15 mouse cellular contexts compared by ENCODE assay signal in genomic region chr7:68408611-68409010, GRCm38 (mm10).
DNase-seq lines count a peak whose midpoint lies in the region; ATAC-seq and TF ChIP-seq lines count a peak whose summit lies in the region.
"Had no signal": no experiment of that assay in that cellular context is flagged by ENCODE, and none has a peak within 500 bp of the region (broad histone marks: within the 10 kb centered on the region; RNA-seq: fewer than 3 reads in every experiment).

No protein-coding gene starts in this region.

- 0 out of 2 replicates have a peak, but pooled peaks have one; percentile 23 for ATAC-seq in stomach, embryonic 14.5 days (ENCODE audit: insufficient number of reproducible peaks, insufficient read depth, low FRiP score, low read depth)

- 41% methylated on average over 5 of the region's 5 CpGs for WGBS in stomach, embryonic 14.5 days
- 37% methylated on average over 5 of the region's 5 CpGs for WGBS in heart, adult 2 months

- peak; percentile 24 to 52 for DNase-seq in layer of hippocampus, postnatal 14 days (ENCODE audit: low spot score in 2 of 2)
- DNase-seq in layer of hippocampus, adult 8-10 months (ENCODE audit: low spot score in 2 of 2): no peak
- DNase-seq in cerebellum, adult 11 months: peak; percentile 46
- peak; percentile 82 for DNase-seq in cerebellum, adult 9-10 months
- DNase-seq in heart, adult 2 months: no peak
- no peak for DNase-seq in B cell, adult 2 months
- DNase-seq: gastrocnemius, postnatal 10 days; heart, postnatal 36 days; kidney, postnatal 25 days; lung, postnatal 4 days; right cerebral cortex, postnatal 25 days had no signal

- no peaks in the 10 kb centered on the region for H3K27me3 ChIP-seq in stomach, embryonic 14.5 days (ENCODE audit: control insufficient read depth, insufficient read depth, low read length)
- H3K27me3 ChIP-seq in heart, adult 2 months (ENCODE audit: control insufficient read depth, insufficient read depth, low read length): no peaks in the 10 kb centered on the region
- H3K27me3 ChIP-seq: midbrain, embryonic 12.5 days had no signal

- H3K4me3 ChIP-seq in stomach, embryonic 14.5 days (ENCODE audit: low read depth, low read length): no peak overlapping the region
- no peak overlapping the region for H3K4me3 ChIP-seq in heart, adult 2 months
- H3K4me3 ChIP-seq: heart, embryonic 10.5 days; midbrain, embryonic 12.5 days had no signal

- no peaks in the 10 kb centered on the region for H3K79me2 ChIP-seq in heart, adult 2 months (replicated peaks; ENCODE audit: control insufficient read depth, insufficient read depth, low read length)

- H3K9me3 ChIP-seq in stomach, embryonic 14.5 days (ENCODE audit: control insufficient read depth, low read depth, low read length): no peaks in the 10 kb centered on the region
- H3K9me3 ChIP-seq: heart, embryonic 10.5 days; midbrain, embryonic 12.5 days had no signal

- TF ChIP-seq EP300 in heart, adult 2 months (IDR thresholded peaks at IDR 0.05; ENCODE audit: insufficient read depth, low read depth, low read length): no peak

- no peak overlapping the region for H3K4me2 ChIP-seq in stomach, embryonic 14.5 days (replicated peaks; ENCODE audit: low read depth, low read length)
- H3K4me2 ChIP-seq: liver, embryonic 11.5 days; midbrain, embryonic 12.5 days had no signal

- no peak for TF ChIP-seq CTCF in heart, adult 2 months (IDR thresholded peaks at IDR 0.05)

- H3K27ac ChIP-seq in stomach, embryonic 14.5 days (ENCODE audit: low read length): no peak overlapping the region
- no peak overlapping the region for H3K27ac ChIP-seq in heart, adult 2 months
- H3K27ac ChIP-seq: heart, embryonic 10.5 days; midbrain, embryonic 12.5 days had no signal

- H3K4me1 ChIP-seq in stomach, embryonic 14.5 days (ENCODE audit: control insufficient read depth, insufficient read depth, low read length): 0 out of 2 replicates have a peak, but pooled peaks cover 3% of the 10 kb centered on the region
- no peaks in the 10 kb centered on the region for H3K4me1 ChIP-seq in heart, adult 2 months (ENCODE audit: control insufficient read depth, insufficient read depth, low read length)
- H3K4me1 ChIP-seq: midbrain, embryonic 12.5 days had no signal

- no peaks in the 10 kb centered on the region for H3K36me3 ChIP-seq in stomach, embryonic 14.5 days (ENCODE audit: control insufficient read depth, insufficient read depth, low read length)
- no peaks in the 10 kb centered on the region for H3K36me3 ChIP-seq in heart, adult 2 months (ENCODE audit: control insufficient read depth, insufficient read depth, low read length)
- H3K36me3 ChIP-seq: heart, embryonic 10.5 days; midbrain, embryonic 12.5 days had no signal

- H3K9ac ChIP-seq in stomach, embryonic 14.5 days (replicated peaks; ENCODE audit: low read depth, low read length): no peak overlapping the region
- H3K9ac ChIP-seq in heart, adult 2 months (ENCODE audit: low read depth, low read length): no peak overlapping the region
- H3K9ac ChIP-seq: midbrain, embryonic 12.5 days had no signal

- no peak for TF ChIP-seq POLR2A in heart, adult 2 months (IDR thresholded peaks at IDR 0.05; ENCODE audit: insufficient read depth, low read depth, low read length)

- intact Hi-C loops in heart, adult 2 months (cut with DNase I): no loop called here

Comparison
In these comparisons a context has a peak if more than half of its experiments do, and no peak if none do; other contexts are left out.
1. DNase-seq: peak in layer of hippocampus, postnatal 14 days (2 of 2), cerebellum, adult 11 months (single experiment) and cerebellum, adult 9-10 months (single experiment); none in layer of hippocampus, adult 8-10 months (0 of 2), heart, adult 2 months (0 of 2) and B cell, adult 2 months (0 of 2).